Mouse (Mus musculus) hindbrain, embryonic 11.5 days (tissue): ENCODE measurements at regions not wholly inside any gene's neighbourhood (a gene's known extent, or its start where the extent isn't known, plus 50 kb on each side); places are given as distances from the start of the nearest gene placed in this dataset.

Source experiments
- ATAC-seq: fragments of 200-750 bp; cut with Nextera tagmentation; 2 replicates; pipeline ENCODE4 v1.8.0; 2017; ENCODE audit warnings: mild to moderate bottlenecking, moderate TSS enrichment, moderate library complexity; ENCODE audit not compliant: low FRiP score
- DNase-seq: peaks from one replicate; pipeline ENCODE4 v3.0.0-alpha.2; 2015; ENCODE audit warnings: low spot score
- H3K27ac ChIP-seq: fragments of 300-500 bp; sonication (generic); 2 replicates; pipeline ENCODE4 v1.5.1; 2014; ENCODE audit warnings: mild to moderate bottlenecking, low read depth, low read length
- H3K27me3 ChIP-seq: fragments of 300-500 bp; sonication (generic); 2 replicates; pipeline ENCODE4 v1.6.1; 2014; ENCODE audit warnings: mild to moderate bottlenecking, low read length, moderate library complexity, mixed read lengths; ENCODE audit not compliant: control insufficient read depth, insufficient read depth
- H3K36me3 ChIP-seq: fragments of 300-500 bp; sonication (generic); 2 replicates; pipeline ENCODE4 v1.6.1; 2014; ENCODE audit warnings: mild to moderate bottlenecking, low read length, moderate library complexity, mixed read lengths; ENCODE audit not compliant: control insufficient read depth, insufficient read depth
- H3K4me1 ChIP-seq: fragments of 300-500 bp; sonication (generic); replicated peaks from 2 replicates; pipeline ENCODE4 v1.6.1; 2014; ENCODE audit warnings: low read length, mixed read lengths; ENCODE audit not compliant: control insufficient read depth, insufficient read depth
- H3K4me2 ChIP-seq: fragments of 300-500 bp; sonication (generic); replicated peaks from 2 replicates; pipeline ENCODE4 v1.6.1; 2014; ENCODE audit warnings: mild to moderate bottlenecking, low read depth, low read length
- H3K4me3 ChIP-seq: fragments of 300-500 bp; sonication (generic); 2 replicates; pipeline ENCODE4 v1.5.1; 2014; ENCODE audit warnings: low read depth, low read length
- H3K9ac ChIP-seq: fragments of 300-500 bp; sonication (generic); 2 replicates; pipeline ENCODE4 v1.6.1; 2014; ENCODE audit warnings: low read depth, low read length
- H3K9me3 ChIP-seq: fragments of 300-500 bp; sonication (generic); 2 replicates; pipeline ENCODE4 v1.6.1; 2016; ENCODE audit warnings: low read length; ENCODE audit not compliant: control insufficient read depth
- WGBS: fragments of 180-500 bp; shearing (Covaris S2); extraction: QIAGEN DNeasy Blood & Tissue Kit; methylation state at CpG from one replicate; pipeline ENCODE4 v1.1.7; 2014; 5-methylcytosine and 5-hydroxymethylcytosine counted together

- ATAC-seq = no peak
- Histone ChIP-seq H3K4me1 (no peaks in the 10 kb centered on the region), H3K27me3 (no peaks in the 10 kb centered on the region), H3K4me3 (no peak overlapping the region), H3K9me3 (no peaks in the 10 kb centered on the region), H3K4me2 (no peak overlapping the region), H3K27ac (no peak overlapping the region), H3K9ac (no peak overlapping the region), H3K36me3 (no peaks in the 10 kb centered on the region)
- WGBS = 94% methylated on average over 1 of the region's 1 CpGs
- DNase-seq = no peak
These were observed 554.6 kb downstream of the Sema5a start for GRCm38 (mm10) chr15:32799222-32799621.

DNA sequence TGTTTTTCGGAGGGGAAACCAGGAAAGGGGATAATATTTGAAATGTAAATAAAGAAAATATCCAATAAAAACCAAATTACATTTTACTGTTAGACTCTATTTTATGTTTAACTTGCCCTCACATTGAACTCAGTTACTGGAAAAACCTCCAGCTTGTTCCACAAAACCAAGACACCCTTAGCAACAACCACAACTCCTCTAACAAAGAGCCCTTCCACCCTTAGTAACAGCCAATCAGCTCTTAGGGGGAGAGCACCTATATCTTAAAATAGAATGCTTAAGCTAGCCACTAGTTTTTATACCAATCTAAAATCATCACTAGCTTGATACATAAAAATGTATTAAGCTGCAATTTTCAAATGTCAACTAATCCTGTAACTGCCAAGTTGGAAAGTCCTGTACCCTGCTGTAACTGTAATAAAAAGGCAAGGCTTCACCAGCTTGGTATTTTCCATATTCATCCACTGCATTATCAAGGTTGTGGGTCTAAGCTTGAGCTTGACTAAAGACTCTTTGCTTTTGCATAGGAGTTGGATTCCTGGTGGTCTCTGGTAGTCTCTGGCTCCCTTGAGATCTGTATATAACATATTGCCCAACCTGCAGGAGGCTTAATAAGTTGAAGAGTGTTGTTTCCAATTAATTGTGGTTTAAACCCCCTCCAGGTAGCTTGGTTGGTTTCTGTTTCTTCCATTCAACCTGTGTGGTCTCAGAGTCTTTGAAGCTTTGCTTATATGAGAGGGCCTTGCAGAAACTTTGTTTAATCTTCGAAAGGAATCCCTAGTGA, 566.4 kb downstream of the Sema5a start:
- no peak overlapping the region for H3K9ac ChIP-seq
- no peaks in the 10 kb centered on the region for H3K9me3 ChIP-seq
- 87% methylated on average over 2 of the region's 2 CpGs for WGBS
- ATAC-seq (no peak), DNase-seq (no peak)
- no peak overlapping the region for H3K27ac ChIP-seq
- no peaks in the 10 kb centered on the region for H3K36me3 ChIP-seq
- H3K4me3 ChIP-seq = no peak overlapping the region
- no peaks in the 10 kb centered on the region for H3K4me1 ChIP-seq
- H3K27me3 ChIP-seq = no peaks in the 10 kb centered on the region
- H3K4me2 ChIP-seq = no peak overlapping the region

- no peaks in the 10 kb centered on the region for H3K4me1 ChIP-seq
- no peak overlapping the region for H3K4me3 ChIP-seq
- H3K36me3 ChIP-seq = no peaks in the 10 kb centered on the region
- H3K27me3 ChIP-seq = no peaks in the 10 kb centered on the region
- 92% methylated on average over 1 of the region's 1 CpGs for WGBS
- H3K9me3 ChIP-seq = no peaks in the 10 kb centered on the region
- DNase-seq (no peak), ATAC-seq (no peak)
- H3K9ac ChIP-seq = no peak overlapping the region
- H3K27ac ChIP-seq = no peak overlapping the region
- H3K4me2 ChIP-seq = no peak overlapping the region
These were observed 595.4 kb downstream of the Sema5a start for GRCm38 (mm10) chr15:32839966-32840365.
